Mouse (Mus musculus): ENCODE results near the gene Gm21732.
"Not testable (repeated sequence)": the region's sequence is repeated elsewhere in the genome, so short reads cannot be mapped to it uniquely, and the experiment has no call there.

Gm21732 gene

DNA sequence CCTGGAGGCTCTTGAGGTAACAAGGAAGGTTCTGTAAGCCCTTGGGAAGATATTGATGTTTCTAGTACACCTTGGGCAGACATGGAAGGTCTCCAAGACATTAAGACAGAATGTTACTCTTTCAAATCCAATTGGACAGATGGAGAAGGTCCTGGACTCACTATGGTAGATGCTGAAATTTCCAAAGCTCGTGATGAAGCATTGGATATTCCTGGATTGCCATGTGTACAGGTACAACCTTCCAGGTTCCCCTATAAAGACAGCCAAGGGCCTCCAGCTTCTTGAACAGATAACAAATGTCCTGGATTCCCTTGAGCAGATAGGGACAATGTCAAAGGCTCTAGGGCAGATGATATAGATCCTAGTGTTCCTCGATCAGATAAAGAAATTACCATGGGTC, at the start of gene Gm21732:
Gene Gm21732 (minus strand): TSS at position 101 of the 400 bp plus-strand sequence.
- in situ Hi-C loops (cut with MboI; ENCODE audit: unreplicated experiment in 2 of 2), result not testable (repeated sequence)

Measured in v-Abl transformed pro-B cells (cell line).